Mouse (Mus musculus): Measurements from ENCODE around the gene Nyap2.

DNA sequence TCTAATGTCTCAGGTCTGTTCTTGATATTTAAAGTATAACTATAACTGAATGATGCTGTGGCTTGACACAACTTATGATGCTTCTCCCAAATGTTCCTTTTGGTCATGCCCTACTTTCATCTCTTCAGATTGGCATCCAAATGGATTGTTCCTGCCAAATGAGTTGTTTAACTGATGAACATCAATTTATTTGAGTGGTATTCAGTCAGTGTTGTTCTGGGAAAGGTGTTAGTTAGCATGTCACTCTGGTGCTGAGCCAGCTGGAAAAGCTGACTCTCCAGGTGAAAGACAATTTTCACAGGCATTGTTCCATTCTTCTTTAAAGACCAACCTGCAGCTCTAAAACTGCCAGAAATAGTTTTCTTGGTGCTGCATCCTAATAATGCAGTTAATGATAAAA, 43.0 kb downstream of the Nyap2 start:
- TF ChIP-seq CTCF (IDR thresholded peaks at IDR 0.05; ENCODE audit: borderline replicate concordance, control insufficient read depth, extremely low read depth, insufficient read depth, low read length, poor library complexity) (no peak), POLR2A (IDR thresholded peaks at IDR 0.05; ENCODE audit: control insufficient read depth, extremely low read depth, insufficient read depth, low read length, poor library complexity) (no peak)

All from thymus, adult 2 months (tissue).